Mouse (Mus musculus) olfactory bulb, adult 2 months (tissue): Measurements from ENCODE around the gene Otud7a.

Experiments
- CTCF ChIP-seq: fragments of 200-500 bp; IDR thresholded peaks from 2 replicates; pipeline ENCODE4 v1.5.1; 2012; ENCODE audit warnings: low read depth, mild to moderate bottlenecking, low read length, moderate library complexity; ENCODE audit not compliant: insufficient read depth
- POLR2A ChIP-seq: fragments of 200-500 bp; IDR thresholded peaks from 2 replicates; pipeline ENCODE4 v1.6.1; 2012; ENCODE audit warnings: mild to moderate bottlenecking, low read depth, low read length, moderate library complexity; ENCODE audit not compliant: insufficient read depth

GRCm38 (mm10) chr7:63604827-63605226 lies 160.3 kb downstream of the Otud7a start:
- TF ChIP-seq CTCF: no peak
- no peak for TF ChIP-seq POLR2A
